Mouse (Mus musculus) midbrain, postnatal 0 days (tissue): ENCODE data around the gene Rhou. TPM values are rescaled to one million over a fixed set of nuclear protein-coding genes. Genes with fewer than 3 reads are reported as not detected.

Source experiments
- ATAC-seq: fragments of 200-750 bp; cut with Nextera tagmentation; 2 replicates; pipeline ENCODE4 v1.8.0; 2017; ENCODE audit warnings: moderate number of reproducible peaks, mild to moderate bottlenecking, moderate TSS enrichment, moderate library complexity; ENCODE audit not compliant: low FRiP score
- DNase-seq: peaks from one replicate; pipeline ENCODE4 v3.0.0-alpha.2; 2015; ENCODE audit warnings: low spot score
- H3K27ac ChIP-seq: fragments of 300-500 bp; sonication (generic); 2 replicates; pipeline ENCODE4 v1.5.1; 2014; ENCODE audit warnings: low read depth, mild to moderate bottlenecking, low read length, mixed read lengths
- H3K27me3 ChIP-seq: fragments of 300-500 bp; sonication (generic); 2 replicates; pipeline ENCODE4 v1.6.1; 2014; ENCODE audit warnings: low read length, control low read depth, mixed read lengths; ENCODE audit not compliant: insufficient read depth
- H3K36me3 ChIP-seq: fragments of 300-500 bp; sonication (generic); 2 replicates; pipeline ENCODE4 v1.6.1; 2014; ENCODE audit warnings: low read length, control low read depth, mixed read lengths; ENCODE audit not compliant: insufficient read depth
- H3K4me1 ChIP-seq: fragments of 300-500 bp; sonication (generic); 2 replicates; pipeline ENCODE4 v1.6.1; 2014; ENCODE audit warnings: mild to moderate bottlenecking, control low read depth, antibody characterized with exemption, low read length, mixed read lengths; ENCODE audit not compliant: insufficient read depth
- H3K4me2 ChIP-seq: fragments of 300-500 bp; sonication (generic); 2 replicates; pipeline ENCODE4 v1.6.1; 2014; ENCODE audit warnings: low read depth, mild to moderate bottlenecking, low read length, mixed read lengths; ENCODE audit not compliant: poor library complexity, severe bottlenecking
- H3K4me3 ChIP-seq: fragments of 300-500 bp; sonication (generic); 2 replicates; pipeline ENCODE4 v1.5.1; 2014; ENCODE audit warnings: low read depth, mild to moderate bottlenecking, low read length, moderate library complexity
- H3K9ac ChIP-seq: fragments of 300-500 bp; sonication (generic); replicated peaks from 2 replicates; pipeline ENCODE4 v1.6.1; 2014; ENCODE audit warnings: mild to moderate bottlenecking, low read length, moderate library complexity, mixed read lengths; ENCODE audit not compliant: poor library complexity, severe bottlenecking
- H3K9me3 ChIP-seq: fragments of 300-500 bp; sonication (generic); 2 replicates; pipeline ENCODE4 v1.6.1; 2016; ENCODE audit warnings: low read length, control low read depth
- CTCF ChIP-seq: IDR thresholded peaks from 2 replicates; pipeline ENCODE4 v1.5.1; 2016; ENCODE audit warnings: antibody characterized with exemption, mild to moderate bottlenecking
- WGBS: fragments of 180-500 bp; shearing (Covaris S2); extraction: QIAGEN DNeasy Blood & Tissue Kit; methylation state at CpG from one replicate; pipeline ENCODE4 v1.1.7; 2014; 5-methylcytosine and 5-hydroxymethylcytosine counted together
- polyA plus RNA-seq: library from polyadenylated mRNA; unstranded; fragments of >200 nt; fragmentation: Nextera tagmentation; extraction: Ambion mirVana; gene quantifications from 2 replicates; pipeline ENCODE4 v1.2.1, GENCODE M21; 2015
- total RNA-seq: library from RNA; depleted of rRNA; stranded (reverse); fragments of >200 nt; gene quantifications from 2 replicates; pipeline ENCODE4 v1.2.3, GENCODE M21; 2014; rRNA removed

The Rhou gene
- total and polyA plus RNA-seq, 2 experiments from 2014 or later, result 7.1 to 24.9 TPM

GRCm38 (mm10) chr8:123707137-123707536 is 53.4 kb downstream of the Rhou start:
- no peaks in the 10 kb centered on the region for H3K9me3 ChIP-seq
- no peaks in the 10 kb centered on the region for H3K4me1 ChIP-seq
- H3K27ac ChIP-seq, result no peak overlapping the region
- WGBS, result 91% methylated on average over 16 of the region's 16 CpGs
- H3K36me3 ChIP-seq, result no peaks in the 10 kb centered on the region
- H3K27me3 ChIP-seq, result no peaks in the 10 kb centered on the region
- no peak overlapping the region for H3K4me3 ChIP-seq
- H3K9ac ChIP-seq, result no peak overlapping the region
- no peak for TF ChIP-seq CTCF
- H3K4me2 ChIP-seq, result no peak overlapping the region
- DNase-seq (no peak), ATAC-seq (no peak)

GRCm38 (mm10) chr8:123708729-123709128 is 55.0 kb downstream of the Rhou start:
- ATAC-seq, result no peak
- Histone ChIP-seq H3K27me3 (no peaks in the 10 kb centered on the region; the same call in 1 of the 2 replicates), H3K36me3 (no peaks in the 10 kb centered on the region), H3K4me2 (no peak overlapping the region), H3K4me1 (no peaks in the 10 kb centered on the region), H3K9ac (no peak overlapping the region), H3K4me3 (no peak overlapping the region), H3K27ac (no peak overlapping the region), H3K9me3 (no peaks in the 10 kb centered on the region)
- WGBS, result 67% methylated on average over 8 of the region's 8 CpGs
- TF ChIP-seq CTCF, result no peak
- DNase-seq, result no peak

GRCm38 (mm10) chr8:123710335-123710734 is 56.6 kb downstream of the Rhou start:
- 87% methylated on average over 5 of the region's 5 CpGs for WGBS
- no peak overlapping the region for H3K4me3 ChIP-seq

More at GRCm38 (mm10) chr8:123710335-123710734, 56.6 kb downstream of the Rhou start:
- no peak for TF ChIP-seq CTCF
- Histone ChIP-seq H3K36me3 (no peaks in the 10 kb centered on the region), H3K9me3 (no peaks in the 10 kb centered on the region), H3K4me2 (no peak overlapping the region), H3K4me1 (no peaks in the 10 kb centered on the region), H3K27ac (no peak overlapping the region), H3K27me3 (no peaks in the 10 kb centered on the region; the same call in 1 of the 2 replicates), H3K9ac (no peak overlapping the region)
- no peak for DNase-seq
- ATAC-seq, result no peak

Other genes starting within 250 kb of the Rhou start
- 0.22 TPM in 1 of 2 replicates, not detected in the other for gene Mc1r, start 246.8 kb upstream of the Rhou start, total RNA-seq
- 0.09 TPM in 1 of 2 replicates, not detected in the other for gene Mc1r, start 246.8 kb upstream of the Rhou start, polyA plus RNA-seq
- gene Tubb3, start 242.5 kb upstream of the Rhou start, total RNA-seq, result 3,827 and 3,963 TPM in 2 replicates
- gene Tubb3, start 242.5 kb upstream of the Rhou start, polyA plus RNA-seq, result 1,921 and 2,058 TPM in 2 replicates
- gene Def8, start 230.4 kb upstream of the Rhou start, total RNA-seq, result 47.6 and 49.4 TPM in 2 replicates
- 36.4 and 39.4 TPM in 2 replicates for gene Def8, start 230.4 kb upstream of the Rhou start, polyA plus RNA-seq
- 15.0 and 22.1 TPM in 2 replicates for gene Afg3l1, start 176.0 kb upstream of the Rhou start, total RNA-seq
- gene Afg3l1, start 176.0 kb upstream of the Rhou start, polyA plus RNA-seq, result 40.8 and 43.5 TPM in 2 replicates
- 96.0 and 101 TPM in 2 replicates for gene Dbndd1, start 138.5 kb upstream of the Rhou start, total RNA-seq
- gene Dbndd1, start 138.5 kb upstream of the Rhou start, polyA plus RNA-seq, result 69.6 and 74.9 TPM in 2 replicates
- 21.4 and 28.8 TPM in 2 replicates for gene Gas8, start 135.1 kb upstream of the Rhou start, total RNA-seq
- gene Gas8, start 135.1 kb upstream of the Rhou start, polyA plus RNA-seq, result 42.8 and 43.9 TPM in 2 replicates
- gene Rab4a, start 152.1 kb downstream of the Rhou start, total RNA-seq, result 54.2 and 59.8 TPM in 2 replicates
- gene Rab4a, start 152.1 kb downstream of the Rhou start, polyA plus RNA-seq, result 97.7 and 101 TPM in 2 replicates
- 9.9 and 16.3 TPM in 2 replicates for gene Ccsap, start 206.3 kb downstream of the Rhou start, total RNA-seq
- 5.2 and 5.5 TPM in 2 replicates for gene Ccsap, start 206.3 kb downstream of the Rhou start, polyA plus RNA-seq
- gene Acta1, start 240.8 kb downstream of the Rhou start, total RNA-seq, result 12.3 and 22.7 TPM in 2 replicates
- 18.9 and 19.5 TPM in 2 replicates for gene Acta1, start 240.8 kb downstream of the Rhou start, polyA plus RNA-seq